Mouse (Mus musculus): ENCODE measurements around the gene Slitrk6. TPM values are rescaled to one million over a fixed set of nuclear protein-coding genes. Genes with fewer than 3 reads are reported as not detected.

The Slitrk6 gene
- 7.4 and 7.9 TPM in 2 replicates for polyA plus RNA-seq (2015; fragmentation: Nextera tagmentation; extraction: Ambion mirVana)

DNA sequence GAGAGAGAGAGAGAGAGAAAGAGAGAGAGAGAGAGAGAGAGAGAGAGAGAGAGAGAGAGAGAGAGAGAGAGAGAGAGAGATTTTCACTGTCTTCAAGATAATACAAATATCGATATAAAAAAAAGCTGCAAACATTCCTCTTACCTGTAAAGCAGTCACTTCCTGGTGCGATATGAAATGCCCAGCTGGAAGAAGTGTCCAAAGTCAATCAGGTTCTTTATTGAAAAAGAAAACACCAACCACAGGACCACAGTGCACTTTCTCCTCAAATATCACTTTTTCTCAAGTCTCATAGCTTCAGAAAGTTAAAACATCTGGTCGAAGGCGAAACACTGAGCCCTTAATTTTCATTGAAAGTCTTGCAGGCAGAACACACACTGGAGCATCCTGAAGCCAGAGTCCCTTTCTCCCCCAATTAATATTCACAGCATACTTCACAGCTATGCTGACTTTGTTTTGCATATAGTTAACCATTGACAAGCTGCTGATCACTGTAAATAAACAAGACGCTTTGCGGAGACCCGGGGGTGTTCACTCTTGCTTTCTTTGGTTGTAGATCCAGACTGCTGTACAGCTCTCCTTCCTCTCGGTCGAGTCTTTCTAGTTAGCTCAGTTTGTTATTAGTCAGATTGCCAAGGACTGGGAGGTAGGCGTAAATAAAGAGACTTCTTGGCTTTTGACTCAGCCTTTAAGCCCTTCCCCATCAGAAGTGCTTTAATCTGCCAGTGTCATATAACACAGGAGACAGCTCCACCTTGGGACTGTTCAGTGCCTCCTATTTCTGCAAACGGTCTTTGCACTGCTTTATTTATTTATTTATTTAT is at the start of gene Slitrk6:
Gene Slitrk6, minus strand, starts transcription at position 666 of the 824 bp plus-strand sequence.
- H3K4me2 ChIP-seq (replicated peaks; ENCODE audit: low read depth), result peak within 1 kb of the TSS; percentile 59
- peak within 1 kb of the TSS; percentile 41 for H3K4me3 ChIP-seq (ENCODE audit: low read depth, low read length)
- 8% methylated on average over 11 of the region's 11 CpGs for WGBS
- peak within 1 kb of the TSS; percentile 34; the same call in 1 of the 2 replicates for H3K9ac ChIP-seq (ENCODE audit: low read depth, low read length)
- no peaks in the 10 kb centered on the region for H3K4me1 ChIP-seq (replicated peaks; ENCODE audit: control insufficient read depth, insufficient read depth, low read length)
- peak; percentile 66 for ATAC-seq
- no peak within 1 kb of the TSS for H3K27ac ChIP-seq (ENCODE audit: low read depth, low read length)
- H3K9me3 ChIP-seq (ENCODE audit: control insufficient read depth), result no peaks in the 10 kb centered on the region
- no peaks in the 10 kb centered on the region for H3K27me3 ChIP-seq (replicated peaks; ENCODE audit: control insufficient read depth, insufficient read depth, low read length)
- peak; percentile 68 for TF ChIP-seq CTCF (IDR thresholded peaks at IDR 0.05; ENCODE audit: low read depth)
- H3K36me3 ChIP-seq (ENCODE audit: control insufficient read depth, insufficient read depth), result no peaks in the 10 kb centered on the region

GRCm38 (mm10) chr14:110777546-110777945 is 22.6 kb upstream of the Slitrk6 start:
- Histone ChIP-seq H3K4me3 (ENCODE audit: low read depth, low read length) (no peak overlapping the region), H3K4me2 (replicated peaks; ENCODE audit: low read depth) (no peak overlapping the region), H3K27me3 (replicated peaks; ENCODE audit: control insufficient read depth, insufficient read depth, low read length) (no peaks in the 10 kb centered on the region), H3K9ac (ENCODE audit: low read depth, low read length) (no peak overlapping the region), H3K27ac (ENCODE audit: low read depth, low read length) (no peak overlapping the region), H3K36me3 (ENCODE audit: control insufficient read depth, insufficient read depth) (no peaks in the 10 kb centered on the region), H3K9me3 (ENCODE audit: control insufficient read depth) (no peaks in the 10 kb centered on the region), H3K4me1 (replicated peaks; ENCODE audit: control insufficient read depth, insufficient read depth, low read length) (no peaks in the 10 kb centered on the region)
- no peak for ATAC-seq
- TF ChIP-seq CTCF (IDR thresholded peaks at IDR 0.05; ENCODE audit: low read depth), result peak; percentile 52

DNA sequence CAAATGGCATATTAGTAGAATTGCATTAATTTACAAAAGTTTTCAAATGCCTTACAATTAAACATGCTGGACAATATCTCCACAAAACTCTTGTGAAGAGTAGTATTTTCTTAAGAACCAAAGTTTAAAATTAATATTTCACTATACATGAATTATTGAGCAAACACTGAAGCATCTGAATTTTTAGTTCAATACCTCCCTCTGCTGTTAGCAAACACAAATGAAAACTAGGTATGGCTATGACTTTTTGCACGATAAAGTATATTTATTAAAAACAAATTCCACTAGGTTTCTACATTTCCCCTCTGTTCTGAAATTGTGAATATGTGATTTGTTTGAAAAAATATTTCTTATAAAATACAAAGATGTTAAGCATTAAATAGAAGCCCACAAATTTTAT is 15.7 kb upstream of the Slitrk6 start:
- Histone ChIP-seq H3K4me2 (replicated peaks; ENCODE audit: low read depth) (no peak overlapping the region), H3K4me3 (ENCODE audit: low read depth, low read length) (no peak overlapping the region), H3K4me1 (replicated peaks; ENCODE audit: control insufficient read depth, insufficient read depth, low read length) (no peaks in the 10 kb centered on the region), H3K27ac (ENCODE audit: low read depth, low read length) (no peak overlapping the region), H3K9ac (ENCODE audit: low read depth, low read length) (no peak overlapping the region), H3K27me3 (replicated peaks; ENCODE audit: control insufficient read depth, insufficient read depth, low read length) (no peaks in the 10 kb centered on the region), H3K36me3 (ENCODE audit: control insufficient read depth, insufficient read depth) (no peaks in the 10 kb centered on the region), H3K9me3 (ENCODE audit: control insufficient read depth) (no peaks in the 10 kb centered on the region)
- 69% methylated on average over 1 of the region's 1 CpGs for WGBS
- no peak for ATAC-seq
- TF ChIP-seq CTCF (IDR thresholded peaks at IDR 0.05; ENCODE audit: low read depth), result no peak

DNA sequence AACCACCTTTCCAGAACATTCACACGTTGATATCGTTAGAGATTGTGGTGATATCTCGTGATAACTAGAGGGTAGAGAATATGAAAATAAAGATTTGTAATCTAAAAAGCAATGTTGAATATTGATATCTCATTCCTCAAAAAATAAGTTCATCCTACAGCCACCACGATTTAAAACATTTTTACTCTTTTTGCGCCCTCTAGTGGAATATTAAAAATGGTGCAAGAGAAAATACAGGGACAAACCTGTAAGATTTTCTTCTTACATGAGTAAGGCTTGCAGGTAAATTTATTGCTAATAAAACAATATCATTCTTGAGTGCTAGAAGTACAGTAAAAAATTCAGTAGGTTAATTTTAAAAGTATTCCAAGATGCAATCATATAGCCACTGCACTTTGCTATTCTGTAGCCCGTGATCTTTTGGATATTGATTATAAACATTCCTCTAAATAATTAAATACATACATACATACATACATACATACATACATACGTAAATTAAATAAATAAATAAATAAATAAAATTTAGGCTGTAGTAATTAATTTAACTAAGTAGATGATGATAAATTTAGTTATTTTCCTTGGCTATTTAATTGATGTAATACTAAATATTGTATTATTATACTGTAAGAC is 7.8 kb upstream of the Slitrk6 start:
- ATAC-seq, result no peak
- no peak overlapping the region for H3K9ac ChIP-seq (ENCODE audit: low read depth, low read length)
- WGBS, result 22% methylated on average over 7 of the region's 7 CpGs
- TF ChIP-seq CTCF (IDR thresholded peaks at IDR 0.05; ENCODE audit: low read depth), result peak; percentile 69
- no peaks in the 10 kb centered on the region for H3K9me3 ChIP-seq (ENCODE audit: control insufficient read depth)
- no peaks in the 10 kb centered on the region for H3K27me3 ChIP-seq (replicated peaks; ENCODE audit: control insufficient read depth, insufficient read depth, low read length)
- H3K4me1 ChIP-seq (replicated peaks; ENCODE audit: control insufficient read depth, insufficient read depth, low read length), result no peaks in the 10 kb centered on the region
- no peaks in the 10 kb centered on the region for H3K36me3 ChIP-seq (ENCODE audit: control insufficient read depth, insufficient read depth)
- H3K4me3 ChIP-seq (ENCODE audit: low read depth, low read length), result no peak overlapping the region
- no peak overlapping the region for H3K27ac ChIP-seq (ENCODE audit: low read depth, low read length)
- no peak overlapping the region for H3K4me2 ChIP-seq (replicated peaks; ENCODE audit: low read depth)

DNA sequence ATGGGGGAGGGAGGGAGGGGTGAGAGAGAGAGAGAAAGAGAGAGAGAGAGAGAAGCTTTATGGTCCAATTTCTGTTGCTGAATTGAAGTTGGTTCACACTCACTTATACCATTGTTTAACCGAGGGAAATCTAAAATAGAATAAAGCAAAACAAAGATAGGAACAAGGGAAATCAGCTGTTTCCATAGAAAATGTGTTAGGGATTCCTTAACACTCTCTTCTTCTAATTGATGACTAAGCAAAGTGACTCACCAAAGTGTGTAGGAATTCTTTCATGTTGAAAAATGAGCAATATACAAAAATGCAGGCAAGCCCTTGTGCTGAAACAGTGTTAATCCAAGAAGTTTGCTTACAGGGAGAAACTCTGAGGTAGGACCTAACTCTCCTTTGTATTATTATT is 6.0 kb upstream of the Slitrk6 start:
- Histone ChIP-seq H3K27me3 (replicated peaks; ENCODE audit: control insufficient read depth, insufficient read depth, low read length) (no peaks in the 10 kb centered on the region), H3K4me3 (ENCODE audit: low read depth, low read length) (no peak overlapping the region), H3K9me3 (ENCODE audit: control insufficient read depth) (no peaks in the 10 kb centered on the region), H3K4me1 (replicated peaks; ENCODE audit: control insufficient read depth, insufficient read depth, low read length) (no peaks in the 10 kb centered on the region), H3K27ac (ENCODE audit: low read depth, low read length) (no peak overlapping the region), H3K36me3 (ENCODE audit: control insufficient read depth, insufficient read depth) (no peaks in the 10 kb centered on the region), H3K4me2 (replicated peaks; ENCODE audit: low read depth) (no peak overlapping the region), H3K9ac (ENCODE audit: low read depth, low read length) (no peak overlapping the region)
- ATAC-seq, result no peak
- 54% methylated on average over 1 of the region's 1 CpGs for WGBS
- no peak for TF ChIP-seq CTCF (IDR thresholded peaks at IDR 0.05; ENCODE audit: low read depth)

GRCm38 (mm10) chr14:110755308-110755650 is 330 bp upstream of the Slitrk6 start:
- WGBS, result 47% methylated on average over 4 of the region's 4 CpGs

More at GRCm38 (mm10) chr14:110755308-110755650, 330 bp upstream of the Slitrk6 start:
- no peak for ATAC-seq
- H3K36me3 ChIP-seq (ENCODE audit: control insufficient read depth, insufficient read depth), result no peaks in the 10 kb centered on the region
- no peaks in the 10 kb centered on the region for H3K4me1 ChIP-seq (replicated peaks; ENCODE audit: control insufficient read depth, insufficient read depth, low read length)
- no peak for TF ChIP-seq CTCF (IDR thresholded peaks at IDR 0.05; ENCODE audit: low read depth)
- peak overlapping the region; percentile 41; the same call in 1 of the 2 replicates for H3K4me3 ChIP-seq (ENCODE audit: low read depth, low read length)
- H3K9ac ChIP-seq (ENCODE audit: low read depth, low read length), result no peak overlapping the region
- H3K9me3 ChIP-seq (ENCODE audit: control insufficient read depth), result no peaks in the 10 kb centered on the region
- H3K27ac ChIP-seq (ENCODE audit: low read depth, low read length), result no peak overlapping the region
- H3K27me3 ChIP-seq (replicated peaks; ENCODE audit: control insufficient read depth, insufficient read depth, low read length), result no peaks in the 10 kb centered on the region
- no peak overlapping the region; the same call in 1 of the 2 replicates for H3K4me2 ChIP-seq (replicated peaks; ENCODE audit: low read depth)
